Mouse (Mus musculus): Measurements from ENCODE around the gene Ptprh. TPM values are rescaled to one million over a fixed set of nuclear protein-coding genes. Genes with fewer than 3 reads are reported as not detected.
A peak's percentile ranks its signal among the peaks of the same experiment; 100 is the strongest.
"Not testable (repeated sequence)": the region's sequence is repeated elsewhere in the genome, so short reads cannot be mapped to it uniquely, and the experiment has no call there.

The Ptprh gene
- polyA plus RNA-seq, 1 experiment from 2014 or later, result 0.08 TPM

DNA sequence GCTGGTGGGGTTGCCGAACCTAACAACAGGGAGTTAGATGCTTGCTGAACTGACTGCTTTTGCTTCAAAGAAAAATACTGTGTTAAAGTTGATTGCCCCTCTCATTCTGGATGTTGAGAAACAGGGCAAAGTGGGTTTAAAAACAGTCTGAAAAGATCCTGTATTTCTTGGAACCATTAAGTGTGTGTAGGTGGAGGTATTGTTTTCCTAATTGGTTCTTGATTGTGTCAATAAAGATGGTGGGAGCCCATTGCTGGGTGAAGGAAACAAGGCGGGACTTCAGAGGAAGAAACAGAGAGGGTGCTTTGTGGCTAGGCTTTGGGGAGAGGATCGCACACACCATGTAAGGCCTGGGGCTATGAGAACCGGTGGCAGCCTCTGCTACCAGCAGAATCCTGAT, 66.7 kb downstream of the Ptprh start:
- H3K27me3 ChIP-seq, result no peaks in the 10 kb centered on the region
- WGBS, result 55% methylated on average over 4 of the region's 4 CpGs
- no peak overlapping the region for H3K9ac ChIP-seq
- 0 out of 2 replicates have a peak, but pooled peaks cover under 1% of the 10 kb centered on the region for H3K4me1 ChIP-seq
- no peak overlapping the region for H3K27ac ChIP-seq
- no peak overlapping the region for H3K4me2 ChIP-seq
- ATAC-seq (replicated peaks; ENCODE audit: low FRiP score), result no peak
- no peak overlapping the region for H3K4me3 ChIP-seq (replicated peaks)
- no peaks in the 10 kb centered on the region for H3K9me3 ChIP-seq (replicated peaks)
- no peaks in the 10 kb centered on the region for H3K36me3 ChIP-seq

DNA sequence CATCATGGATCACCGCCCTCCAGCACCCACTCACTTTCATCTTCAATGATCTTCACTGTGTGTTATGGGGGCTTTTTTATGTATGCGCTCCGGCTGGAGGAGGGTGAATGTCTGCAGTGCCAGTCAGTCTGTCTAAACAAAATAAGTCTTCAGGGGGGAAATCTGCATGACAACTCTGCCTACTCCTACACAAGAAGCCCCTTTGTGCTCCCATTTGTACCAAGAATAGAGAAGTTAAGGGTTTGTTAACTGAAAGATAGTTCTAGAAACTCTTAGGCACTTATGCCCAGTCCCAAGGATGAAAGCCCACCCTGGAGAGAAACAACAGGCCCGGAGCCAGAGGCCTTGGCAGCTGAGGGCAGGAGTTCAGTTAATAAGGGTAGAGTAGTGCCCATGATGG, 67.5 kb downstream of the Ptprh start:
- Histone ChIP-seq H3K4me3 (replicated peaks) (no peak overlapping the region), H3K4me2 (no peak overlapping the region), H3K27me3 (no peaks in the 10 kb centered on the region), H3K27ac (no peak overlapping the region), H3K9ac (no peak overlapping the region), H3K36me3 (no peaks in the 10 kb centered on the region), H3K4me1 (peaks cover 8% of the 10 kb centered on the region), H3K9me3 (replicated peaks) (no peaks in the 10 kb centered on the region)
- 75% methylated on average over 4 of the region's 4 CpGs for WGBS
- no peak for ATAC-seq (replicated peaks; ENCODE audit: low FRiP score)

DNA sequence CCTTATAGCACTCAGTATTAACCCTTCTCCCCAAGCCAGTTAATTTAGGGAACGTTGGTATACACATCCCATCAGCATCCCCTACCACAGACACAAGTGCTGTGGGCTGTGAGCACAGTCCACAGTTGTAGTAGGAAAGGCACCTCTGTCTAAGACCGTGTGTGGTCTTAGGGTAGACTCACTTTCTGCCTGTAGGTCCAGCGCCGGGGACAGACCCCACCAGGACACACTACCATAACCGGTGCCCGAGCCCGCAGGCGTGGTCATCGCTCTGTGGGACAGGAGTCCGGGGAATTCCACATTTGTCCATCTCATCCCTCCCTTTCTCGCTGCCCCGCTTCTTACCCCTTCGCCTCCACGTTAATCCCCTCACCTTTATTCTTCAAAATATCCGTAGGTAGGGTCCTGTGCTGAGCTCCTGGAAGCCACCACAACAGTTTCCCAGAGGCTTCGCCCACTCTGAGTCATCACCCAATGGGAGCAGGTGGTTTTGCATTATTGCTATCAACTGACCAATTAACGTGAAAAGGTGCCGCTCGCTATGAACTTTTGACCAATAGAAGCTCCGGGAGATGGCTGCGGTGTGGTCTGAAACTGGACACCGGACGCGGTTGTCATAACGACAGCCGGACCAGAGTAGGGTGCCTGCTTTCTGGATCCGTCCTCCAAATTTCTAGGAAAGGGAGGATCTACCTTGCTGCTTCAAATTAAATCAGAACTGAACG, 71.7 kb downstream of the Ptprh start, which contains the start of gene Dnaaf3:
Gene Dnaaf3, minus strand, starts transcription at position 449 of the 725 bp plus-strand sequence.
- peak within 1 kb of the TSS; percentile 33 for H3K9ac ChIP-seq
- H3K27me3 ChIP-seq, result no peaks in the 10 kb centered on the region
- 1% methylated on average over 28 of the region's 28 CpGs for WGBS
- H3K4me2 ChIP-seq, result peak within 1 kb of the TSS; percentile 82
- H3K4me3 ChIP-seq (replicated peaks), result peak within 1 kb of the TSS; percentile 49
- H3K36me3 ChIP-seq, result no peaks in the 10 kb centered on the region
- peaks cover 13% of the 10 kb centered on the region for H3K4me1 ChIP-seq
- no peaks in the 10 kb centered on the region for H3K9me3 ChIP-seq (replicated peaks)
- ATAC-seq (replicated peaks; ENCODE audit: low FRiP score), result peak; percentile 97
- H3K27ac ChIP-seq, result no peak within 1 kb of the TSS

DNA sequence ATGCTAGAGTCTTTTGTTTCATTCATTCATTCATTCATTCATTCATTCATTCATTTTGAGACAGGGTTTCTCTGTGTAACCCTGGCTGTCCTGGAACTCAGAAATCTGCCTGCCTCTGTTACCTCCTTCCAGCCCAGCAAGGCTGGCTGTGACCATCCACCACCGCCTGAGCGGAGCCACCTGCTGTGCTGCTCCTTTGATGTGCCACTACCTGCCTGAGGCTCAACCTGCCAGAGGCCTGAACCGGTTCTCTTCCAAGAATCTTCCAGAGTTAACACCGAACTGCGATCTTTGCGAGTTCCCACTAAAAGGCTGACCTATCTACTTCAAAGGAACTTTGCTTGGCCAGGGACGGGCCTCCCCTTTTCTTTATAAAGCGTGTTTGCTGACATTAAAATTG, 73.7 kb downstream of the Ptprh start:
- H3K4me3 ChIP-seq (replicated peaks); ATAC-seq (replicated peaks; ENCODE audit: low FRiP score); H3K9ac ChIP-seq; H3K4me2 ChIP-seq; H3K27me3 ChIP-seq; H3K9me3 ChIP-seq (replicated peaks); H3K27ac ChIP-seq; H3K36me3 ChIP-seq: not testable (repeated sequence)
- 38% methylated on average over 8 of the region's 8 CpGs for WGBS
- H3K4me1 ChIP-seq, result peaks cover 27% of the 10 kb centered on the region

DNA sequence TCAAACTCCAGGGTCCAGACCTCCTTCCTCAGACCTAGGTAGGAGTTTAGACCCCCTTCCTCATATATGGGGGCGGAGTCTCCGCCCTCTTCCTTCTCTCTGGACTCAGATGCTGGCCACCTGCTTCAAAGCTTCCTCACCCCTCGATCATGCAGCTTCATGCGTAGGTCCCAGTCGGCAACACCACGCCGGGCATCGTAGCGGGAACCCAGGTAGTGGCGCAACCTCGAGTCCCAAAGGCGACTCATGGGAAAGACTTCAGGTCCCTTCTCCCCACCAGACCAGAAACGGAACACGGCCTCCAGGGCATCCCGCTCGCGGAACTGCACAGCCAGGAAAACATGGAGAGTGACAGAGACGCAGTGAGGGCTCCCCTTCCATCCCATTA, 76.5 kb downstream of the Ptprh start:
- H3K4me3 ChIP-seq (replicated peaks), result peak overlapping the region; percentile 39
- no peaks in the 10 kb centered on the region for H3K9me3 ChIP-seq (replicated peaks)
- H3K27ac ChIP-seq, result no peak overlapping the region
- 0 out of 2 replicates have a peak, but pooled peaks have one; percentile 3 for ATAC-seq (replicated peaks; ENCODE audit: low FRiP score)
- H3K4me2 ChIP-seq, result peak overlapping the region; percentile 61
- H3K4me1 ChIP-seq, result peaks cover 27% of the 10 kb centered on the region
- WGBS, result 46% methylated on average over 18 of the region's 18 CpGs
- no peak overlapping the region for H3K9ac ChIP-seq
- no peaks in the 10 kb centered on the region for H3K27me3 ChIP-seq
- H3K36me3 ChIP-seq, result no peaks in the 10 kb centered on the region

DNA sequence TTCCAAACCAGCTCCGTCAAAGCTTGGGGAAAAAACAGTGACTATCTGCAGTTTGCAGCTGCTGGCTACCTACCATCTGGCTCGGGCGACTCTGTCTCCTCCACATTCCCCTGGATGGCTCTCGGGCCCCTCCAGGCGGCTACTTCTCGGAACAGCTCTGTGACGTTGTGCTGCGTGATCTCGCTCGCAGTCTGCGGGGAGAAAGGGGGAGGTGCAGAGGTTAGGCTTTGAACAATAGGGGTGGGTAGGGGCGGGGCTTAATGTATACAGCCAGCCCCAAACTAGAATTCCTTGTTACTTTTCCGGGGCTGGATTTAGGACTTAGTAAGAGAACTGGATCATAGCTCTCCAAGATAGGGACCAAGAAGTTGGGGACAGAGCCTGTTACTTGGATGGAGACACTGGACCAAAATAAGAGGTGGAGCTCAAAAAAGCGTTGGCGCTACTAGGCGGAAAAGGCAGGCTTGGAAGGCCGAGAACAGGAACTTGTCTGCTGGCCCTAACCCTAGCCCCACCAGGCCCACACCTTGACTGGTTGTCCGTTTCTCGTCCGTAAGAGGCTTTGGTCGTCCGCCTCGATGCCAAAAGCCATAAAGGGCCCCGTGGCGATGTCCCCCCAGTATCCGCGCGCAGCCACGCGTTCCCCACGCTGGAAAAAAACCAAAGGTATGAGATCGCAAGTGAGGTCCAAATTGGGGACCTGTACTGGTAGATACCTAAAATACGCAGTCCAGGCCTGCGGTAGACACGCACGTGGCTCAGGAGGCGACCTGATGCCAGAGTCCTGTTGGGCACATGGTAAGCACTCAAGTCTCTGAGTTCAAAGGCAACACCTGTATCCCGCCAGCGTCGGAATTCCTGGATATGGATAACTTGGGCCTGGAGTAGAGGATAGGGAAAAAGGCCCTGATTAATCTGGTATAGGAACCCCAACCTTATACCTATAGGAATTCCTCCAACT, 77.2 kb downstream of the Ptprh start:
- Histone ChIP-seq H3K4me1 (peaks cover 23% of the 10 kb centered on the region), H3K27me3 (no peaks in the 10 kb centered on the region), H3K27ac (peak overlapping the region; percentile 64; the same call in 1 of the 2 replicates), H3K36me3 (no peaks in the 10 kb centered on the region), H3K9me3 (replicated peaks) (no peaks in the 10 kb centered on the region), H3K9ac (peak overlapping the region; percentile 37), H3K4me3 (replicated peaks) (peak overlapping the region; percentile 39), H3K4me2 (peak overlapping the region; percentile 61)
- ATAC-seq (replicated peaks; ENCODE audit: low FRiP score), result peak; percentile 90
- 29% methylated on average over 40 of the region's 40 CpGs for WGBS

DNA sequence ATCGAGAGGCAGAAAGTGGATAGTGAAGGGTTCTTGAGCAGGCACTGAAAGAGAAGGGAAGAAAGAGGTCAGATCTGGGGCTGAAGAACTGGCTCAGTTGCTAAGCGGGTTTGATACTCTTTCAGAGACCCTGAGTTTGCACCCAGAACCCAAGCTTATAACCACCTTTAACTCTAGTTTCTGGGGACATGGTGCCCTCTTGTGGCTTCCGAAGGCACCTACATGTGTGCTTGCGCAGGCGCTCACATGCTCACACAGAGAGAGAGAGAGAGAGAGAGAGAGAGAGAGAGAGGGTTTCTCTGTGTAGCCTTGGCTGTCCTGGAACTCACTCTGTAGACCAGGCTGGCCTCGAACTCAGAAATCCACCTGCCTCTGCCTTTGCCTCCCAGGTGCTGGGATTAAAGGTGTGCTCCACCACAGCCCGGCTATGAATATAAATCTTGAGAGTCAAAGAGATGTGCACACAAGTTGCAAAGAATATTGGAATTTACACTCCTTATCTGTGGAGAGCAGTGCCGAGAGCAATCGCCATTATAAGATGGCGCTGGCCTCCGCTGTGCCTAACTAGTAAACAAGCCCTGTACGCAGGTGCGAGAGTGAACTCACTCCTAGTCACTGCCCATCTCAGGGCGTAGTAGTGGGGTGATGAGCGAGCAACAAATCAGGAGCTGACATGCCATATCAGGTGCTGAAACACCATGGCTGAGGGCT, 79.5 kb downstream of the Ptprh start, which contains the start of gene Tnni3:
Gene Tnni3, minus strand, starts transcription at position 18 of the 711 bp plus-strand sequence.
- peaks cover 35% of the 10 kb centered on the region for H3K4me1 ChIP-seq
- H3K36me3 ChIP-seq; H3K27ac ChIP-seq; ATAC-seq (replicated peaks; ENCODE audit: low FRiP score); H3K4me3 ChIP-seq (replicated peaks); H3K9me3 ChIP-seq (replicated peaks); H3K9ac ChIP-seq; H3K4me2 ChIP-seq; H3K27me3 ChIP-seq: not testable (repeated sequence)
- 76% methylated on average over 15 of the region's 15 CpGs for WGBS

DNA sequence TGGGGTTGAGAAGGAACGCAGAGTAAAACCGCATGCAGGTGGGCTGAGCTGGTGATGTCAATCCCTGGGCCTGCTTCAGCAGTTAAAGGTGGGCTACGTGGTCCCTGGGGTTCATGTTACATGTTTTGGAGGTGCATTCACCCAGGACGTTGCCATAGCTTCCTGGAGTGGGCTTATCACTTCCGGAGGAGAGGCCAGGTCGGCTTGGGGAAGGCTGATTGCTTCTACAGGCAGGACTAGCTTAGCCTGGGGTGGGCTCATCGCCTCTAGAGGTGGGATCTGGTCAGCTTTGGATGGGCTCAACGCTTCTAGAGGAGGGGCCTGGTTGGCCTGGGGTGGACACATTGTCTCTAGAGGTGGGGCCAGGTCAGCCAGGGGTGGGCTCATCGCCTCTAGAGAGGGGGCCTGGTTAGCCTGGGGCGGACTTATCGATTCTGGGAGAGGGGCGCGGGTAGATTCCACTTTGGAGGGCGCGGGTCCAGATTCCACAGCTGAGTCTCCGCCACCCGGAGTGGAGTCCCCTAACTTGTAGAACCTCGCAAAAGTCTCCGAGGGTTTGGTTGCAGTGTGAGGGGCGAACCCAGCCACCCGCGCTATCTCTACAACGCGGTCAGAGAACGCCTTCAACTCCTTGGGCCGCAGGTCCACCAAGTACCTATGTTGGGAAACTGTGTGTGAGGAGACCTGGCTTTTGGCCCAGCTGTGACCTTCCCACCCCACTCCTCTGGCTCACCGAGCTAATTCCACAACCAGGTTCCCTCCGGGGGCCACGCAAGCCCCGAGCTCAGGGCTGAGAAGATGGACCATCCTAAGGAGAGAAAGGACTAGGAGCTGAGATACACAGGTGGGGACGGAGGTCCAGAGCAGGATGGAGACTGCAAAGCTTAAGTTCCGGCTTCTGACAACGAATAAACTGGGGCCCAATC, 80.4 kb downstream of the Ptprh start:
- Histone ChIP-seq H3K9me3 (replicated peaks) (no peaks in the 10 kb centered on the region), H3K27ac (no peak overlapping the region), H3K4me2 (no peak overlapping the region), H3K36me3 (no peaks in the 10 kb centered on the region), H3K9ac (no peak overlapping the region), H3K4me1 (peaks cover 35% of the 10 kb centered on the region), H3K27me3 (no peaks in the 10 kb centered on the region), H3K4me3 (replicated peaks) (no peak overlapping the region)
- 89% methylated on average over 33 of the region's 33 CpGs for WGBS
- ATAC-seq (replicated peaks; ENCODE audit: low FRiP score), result no peak

DNA sequence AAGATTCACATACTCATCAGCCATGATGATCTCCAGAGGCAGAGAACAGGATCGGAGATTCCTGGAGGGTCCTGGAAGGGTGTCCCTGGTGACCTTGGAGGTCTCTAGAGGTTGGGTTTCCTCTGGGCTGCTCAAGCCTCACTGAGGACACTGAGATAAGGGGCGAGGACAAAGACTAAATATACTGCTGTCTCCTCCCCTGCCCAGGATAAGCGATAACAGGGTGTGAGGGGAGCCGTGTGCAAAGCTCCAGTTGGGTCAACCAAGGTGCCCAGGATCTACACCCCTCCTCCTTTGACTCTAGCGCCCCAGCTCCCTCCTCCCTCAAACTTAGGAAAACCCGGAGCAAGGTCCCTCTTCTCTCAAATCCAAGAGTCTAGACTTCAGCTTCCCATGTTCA, 81.5 kb downstream of the Ptprh start:
- Histone ChIP-seq H3K4me2 (no peak overlapping the region), H3K9me3 (replicated peaks) (no peaks in the 10 kb centered on the region), H3K36me3 (no peaks in the 10 kb centered on the region), H3K4me3 (replicated peaks) (no peak overlapping the region), H3K27ac (no peak overlapping the region), H3K4me1 (peaks cover 36% of the 10 kb centered on the region), H3K27me3 (no peaks in the 10 kb centered on the region), H3K9ac (no peak overlapping the region)
- WGBS, result 84% methylated on average over 6 of the region's 6 CpGs
- ATAC-seq (replicated peaks; ENCODE audit: low FRiP score), result no peak

DNA sequence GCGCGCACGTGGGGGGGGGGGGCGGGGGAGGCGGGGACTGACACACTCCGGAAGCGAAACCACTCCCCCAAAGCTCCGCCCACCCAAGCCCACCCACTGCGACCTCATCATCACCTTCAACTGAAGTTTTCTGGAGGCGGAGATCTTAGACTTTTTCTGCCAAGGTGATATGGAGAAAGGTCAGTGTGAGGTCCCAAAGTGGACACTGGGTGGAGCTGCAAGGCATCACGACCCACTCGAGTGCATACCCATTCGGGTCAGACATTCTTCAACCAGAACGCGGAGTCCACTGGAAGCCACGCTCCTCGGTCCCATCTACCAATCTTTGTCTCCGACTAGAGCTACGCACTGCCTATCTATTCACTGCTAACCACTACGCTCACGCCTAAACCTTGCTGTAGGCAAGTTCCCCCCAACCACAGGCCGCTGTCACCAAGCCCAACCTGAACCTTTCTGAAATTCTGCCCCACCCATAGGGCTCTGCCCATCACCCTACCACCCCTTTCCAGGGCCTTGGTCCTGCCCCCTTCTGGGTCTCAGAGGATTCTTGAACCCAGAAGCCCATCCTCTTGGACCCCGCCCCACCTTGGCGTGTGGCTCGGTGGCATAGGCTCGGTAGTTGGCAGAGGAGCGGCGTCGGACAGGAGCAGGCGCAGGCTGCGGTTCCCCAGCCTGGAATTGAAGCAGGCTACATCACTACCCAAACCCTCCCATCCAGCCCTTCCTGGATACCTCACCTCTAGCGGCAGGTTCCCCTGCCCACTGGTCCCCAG, 82.4 kb downstream of the Ptprh start:
- Histone ChIP-seq H3K9ac (no peak overlapping the region), H3K36me3 (no peaks in the 10 kb centered on the region), H3K27ac (no peak overlapping the region)

More for the DNA sequence above, 82.4 kb downstream of the Ptprh start:
- H3K27me3 ChIP-seq, result no peaks in the 10 kb centered on the region
- ATAC-seq (replicated peaks; ENCODE audit: low FRiP score), result 0 out of 2 replicates have a peak, but pooled peaks have one; percentile 4
- H3K9me3 ChIP-seq (replicated peaks), result no peaks in the 10 kb centered on the region
- peak overlapping the region; percentile 58 for H3K4me2 ChIP-seq
- WGBS, result 28% methylated on average over 32 of the region's 32 CpGs
- peak overlapping the region; percentile 29 for H3K4me3 ChIP-seq (replicated peaks)
- peaks cover 31% of the 10 kb centered on the region for H3K4me1 ChIP-seq
